Mouse (Mus musculus): Measurements from ENCODE around the gene Nckap5.
"Not testable (repeated sequence)": the region's sequence is repeated elsewhere in the genome, so short reads cannot be mapped to it uniquely, and the experiment has no call there.

The Nckap5 gene

DNA sequence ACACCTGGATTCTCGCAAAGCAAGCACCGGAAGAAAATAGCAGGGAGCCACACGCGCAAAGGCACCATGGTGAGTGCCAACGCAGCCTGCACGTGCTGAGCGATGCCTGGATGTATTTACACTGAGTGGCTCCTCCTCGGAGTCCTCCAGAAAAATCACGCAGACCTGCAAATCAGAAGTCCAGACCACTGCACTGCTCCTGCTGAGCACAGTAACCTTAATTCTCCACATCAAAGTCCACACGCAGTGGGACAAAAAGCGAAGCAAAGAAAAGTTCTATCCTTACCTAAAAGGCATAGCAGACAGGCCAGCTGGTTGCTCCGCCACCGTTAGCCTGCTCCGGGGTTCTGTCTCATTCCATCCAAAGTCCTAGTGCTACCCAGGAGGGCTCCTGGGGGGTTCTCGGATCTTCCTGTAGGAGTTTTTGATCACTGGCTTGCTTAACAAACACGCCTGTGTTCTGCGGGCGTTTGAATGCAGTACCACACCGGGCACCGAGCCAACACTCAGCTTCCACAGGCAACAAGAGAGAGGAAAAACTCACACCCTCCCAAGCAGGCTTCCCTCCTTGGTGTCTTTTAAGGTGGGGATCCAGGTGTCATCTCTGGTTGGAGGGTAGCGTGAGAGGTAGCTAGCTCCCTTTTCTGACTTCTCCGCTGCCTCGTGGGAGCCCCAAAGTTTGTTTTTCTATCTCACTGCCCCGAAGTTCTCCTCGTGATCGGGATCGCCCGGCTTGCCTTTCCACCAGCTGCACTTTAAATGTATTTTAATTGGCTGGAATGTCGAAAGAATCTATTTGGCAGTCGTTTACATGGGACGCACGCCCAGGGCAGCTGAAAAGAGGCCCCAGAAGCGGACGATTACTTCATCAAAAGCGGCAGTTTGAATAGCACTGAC lies at the start of gene Nckap5:
Gene Nckap5, minus strand, starts transcription at position 769 of the 897 bp plus-strand sequence.
- peak; percentile 32 for DNase-seq

DNA sequence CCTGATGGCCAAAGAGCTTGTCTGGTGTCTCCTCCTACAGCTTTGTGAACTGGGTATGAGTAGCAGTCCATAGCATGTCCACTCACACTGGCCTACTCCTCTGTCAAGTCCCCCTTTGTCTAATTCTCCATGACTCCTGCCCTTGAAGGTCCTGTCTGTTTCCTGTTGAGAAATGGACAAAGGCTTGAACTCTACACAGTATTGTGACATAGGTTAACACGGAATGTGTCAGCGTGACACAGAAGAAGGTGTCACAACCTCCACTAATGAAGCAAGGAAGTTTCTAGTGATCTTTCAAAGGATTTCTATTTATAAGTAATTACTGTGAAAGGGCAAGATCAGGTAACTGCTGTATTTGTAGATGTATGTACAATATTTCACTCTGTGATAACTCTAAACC lies 46.9 kb upstream of the Nckap5 start:
- DNase-seq = no peak

DNA sequence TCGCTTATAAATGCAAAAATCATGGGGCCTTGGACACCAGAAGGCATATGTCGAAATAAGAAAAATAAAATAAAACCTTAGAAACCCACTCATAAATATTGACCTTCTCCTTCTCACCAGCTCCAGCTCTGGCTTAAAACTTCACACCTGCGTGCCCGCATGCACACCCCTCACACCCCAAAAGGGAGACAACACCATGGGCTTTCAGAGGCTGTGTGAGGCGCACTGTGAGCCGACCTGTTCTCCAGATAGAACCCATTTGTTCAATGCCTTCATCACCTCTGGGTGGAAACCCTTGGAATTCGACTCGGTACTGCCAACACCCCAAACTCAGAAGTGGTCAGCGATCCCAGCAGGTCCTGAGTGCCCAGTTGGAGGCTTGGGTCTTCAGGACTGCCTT lies 37.8 kb upstream of the Nckap5 start:
- DNase-seq = no peak

DNA sequence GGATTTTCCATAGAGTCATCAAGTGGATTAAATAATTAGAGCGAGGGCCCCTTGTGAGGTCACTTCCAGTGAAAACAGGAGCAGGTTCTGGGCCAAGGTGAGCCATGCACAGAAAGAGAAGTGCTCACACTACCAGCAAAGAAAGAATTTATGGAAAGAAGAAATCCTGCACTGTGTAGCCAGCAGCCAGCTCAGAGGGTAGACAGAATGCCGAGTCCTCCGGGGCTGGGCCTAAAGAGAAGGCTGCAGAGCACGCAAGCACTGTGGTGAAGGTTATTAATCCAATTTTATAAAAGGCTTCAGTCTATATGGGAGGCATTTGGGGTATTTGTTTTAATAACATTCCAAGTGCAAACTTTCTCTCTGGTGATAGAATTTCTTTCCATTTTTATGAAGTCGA lies 37.3 kb upstream of the Nckap5 start:
- DNase-seq = no peak

DNA sequence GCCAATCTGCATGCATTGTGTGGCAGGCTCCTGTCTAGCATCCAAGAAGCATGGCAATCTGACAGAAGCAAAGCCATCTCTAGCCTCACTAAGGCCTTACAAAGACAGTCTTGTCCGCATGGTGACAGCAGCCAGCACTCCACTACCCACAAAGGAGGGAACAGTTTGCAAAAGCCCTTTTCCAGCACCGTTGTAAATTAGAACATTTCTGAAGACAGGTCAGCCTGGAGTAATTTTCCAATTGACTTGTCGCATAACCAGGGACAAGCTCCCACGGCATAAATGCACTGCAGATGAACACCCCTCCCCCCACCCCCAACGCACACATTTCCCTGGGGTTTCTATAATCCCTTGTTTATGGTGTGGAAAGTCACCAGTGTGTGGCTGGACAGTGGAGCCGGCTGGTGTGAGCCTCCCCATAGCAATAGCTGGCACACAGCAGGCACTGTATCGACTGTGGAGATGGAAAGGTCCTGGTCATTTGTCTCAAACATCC lies 35.0 kb upstream of the Nckap5 start:
- DNase-seq = peak; percentile 22

DNA sequence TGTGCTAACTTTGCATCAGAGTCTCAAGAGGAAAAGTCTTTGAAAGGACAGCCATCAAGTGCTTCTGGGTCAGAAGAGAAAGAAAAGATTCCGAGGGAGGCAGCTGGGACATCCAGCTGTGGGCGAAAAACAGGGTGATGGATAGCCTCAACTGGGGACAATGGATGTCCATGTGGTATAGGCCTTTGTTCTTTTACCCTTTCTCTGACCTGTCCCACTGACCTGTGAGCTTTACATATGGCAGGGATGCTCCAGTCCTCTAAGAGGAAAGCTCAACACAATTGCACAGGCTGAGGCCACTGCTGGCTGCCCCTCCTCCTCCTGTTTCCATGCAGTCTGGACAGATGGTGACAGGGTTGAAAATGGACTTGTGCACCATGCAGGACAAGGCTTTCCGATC lies 31.2 kb upstream of the Nckap5 start:
- no peak for DNase-seq

DNA sequence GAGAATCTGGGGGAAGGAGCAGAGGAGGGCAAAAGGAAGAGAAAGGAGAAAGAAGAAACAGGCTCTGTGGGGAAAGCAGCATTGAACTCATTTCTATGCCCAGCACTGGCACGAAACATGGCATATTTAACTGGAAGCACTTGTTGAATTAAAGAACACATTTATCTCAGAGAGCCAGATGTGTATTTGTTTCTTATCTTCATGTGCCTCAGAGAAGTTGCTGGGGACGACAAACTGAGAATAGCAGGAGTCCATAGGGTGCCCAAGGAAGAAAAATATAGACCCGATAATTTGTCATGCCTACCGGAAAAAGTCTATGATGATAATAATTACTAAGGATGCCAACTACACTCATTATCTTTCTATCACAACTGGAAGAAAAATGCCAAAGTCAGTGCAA lies 29.9 kb upstream of the Nckap5 start:
- DNase-seq = no peak

DNA sequence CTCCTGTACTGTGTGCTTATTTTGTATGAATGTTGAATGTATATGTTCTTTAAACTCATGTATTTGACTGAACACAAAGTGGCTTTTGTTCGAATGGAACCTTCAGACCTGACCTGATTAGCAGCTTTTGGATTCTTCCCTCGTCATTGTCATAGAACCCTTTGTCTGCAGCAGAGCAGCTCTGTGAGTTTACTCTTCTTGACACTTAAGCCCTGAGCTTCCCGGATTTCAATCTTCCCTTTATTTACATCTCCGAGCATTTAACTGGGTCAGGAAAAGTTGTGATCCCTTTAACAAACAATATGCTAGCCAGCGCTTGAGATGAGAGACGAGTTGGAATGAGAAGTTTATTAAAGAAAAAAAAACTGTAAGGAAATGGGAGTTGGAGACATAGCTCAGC lies 18.9 kb upstream of the Nckap5 start:
- DNase-seq = no peak

DNA sequence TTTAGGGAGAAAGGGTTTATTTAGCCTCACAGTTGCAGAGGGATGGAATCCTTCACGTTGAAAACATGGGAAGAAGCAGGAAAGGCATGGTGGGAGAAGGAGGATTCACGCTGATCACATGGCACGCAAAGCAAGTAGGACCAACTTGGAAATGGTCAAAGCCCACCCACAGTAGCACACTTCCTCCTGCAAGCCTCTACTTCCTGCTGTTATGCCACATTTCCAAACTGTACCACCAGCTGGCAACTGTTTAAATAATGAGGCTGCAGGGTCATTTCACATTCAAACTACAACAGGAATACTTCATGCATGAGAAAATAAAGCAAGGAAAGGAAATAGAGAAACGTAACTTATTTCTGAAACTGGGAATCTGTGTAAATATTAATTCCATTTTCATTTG lies 15.7 kb upstream of the Nckap5 start:
- no peak for DNase-seq

DNA sequence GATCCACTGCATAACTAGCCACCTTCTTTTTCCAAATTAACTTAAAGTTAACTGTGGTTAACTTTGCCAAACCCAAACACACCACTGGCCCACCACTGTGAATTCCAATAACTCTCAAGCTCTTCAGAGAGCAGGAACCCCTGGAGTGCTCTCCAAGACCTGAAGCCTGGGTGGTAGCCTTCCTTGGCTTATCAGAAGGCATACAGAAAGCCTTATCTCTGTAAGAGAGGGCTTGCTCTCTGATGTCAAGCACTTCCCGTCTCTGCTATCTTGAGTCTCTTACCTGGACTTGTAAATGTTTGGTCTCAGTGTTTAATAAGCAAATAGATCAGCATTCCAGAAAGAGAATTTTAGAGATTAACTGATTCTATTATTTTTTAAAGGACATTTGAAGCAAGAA lies 2.3 kb upstream of the Nckap5 start:
- DNase-seq = no peak

DNA sequence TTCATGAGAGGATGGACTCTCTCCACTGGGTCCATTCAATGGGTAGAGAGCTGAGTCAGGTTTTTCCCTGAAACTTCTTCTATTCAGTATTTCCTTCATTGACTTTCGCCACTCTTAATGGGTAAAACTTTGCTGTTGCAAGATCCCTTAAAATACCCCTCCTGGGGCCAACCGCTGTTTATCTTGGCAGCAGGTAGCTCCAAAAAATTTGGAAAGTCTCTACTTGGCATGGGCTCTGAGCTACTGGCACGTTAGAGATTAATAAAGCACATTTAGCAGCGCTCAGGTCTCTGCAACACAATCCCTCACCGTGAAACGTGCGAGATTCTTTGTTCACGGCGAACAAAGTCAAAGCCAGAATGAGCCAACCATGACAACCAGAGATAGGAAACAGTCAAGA lies 1.6 kb downstream of the Nckap5 start:
- no peak for DNase-seq

DNA sequence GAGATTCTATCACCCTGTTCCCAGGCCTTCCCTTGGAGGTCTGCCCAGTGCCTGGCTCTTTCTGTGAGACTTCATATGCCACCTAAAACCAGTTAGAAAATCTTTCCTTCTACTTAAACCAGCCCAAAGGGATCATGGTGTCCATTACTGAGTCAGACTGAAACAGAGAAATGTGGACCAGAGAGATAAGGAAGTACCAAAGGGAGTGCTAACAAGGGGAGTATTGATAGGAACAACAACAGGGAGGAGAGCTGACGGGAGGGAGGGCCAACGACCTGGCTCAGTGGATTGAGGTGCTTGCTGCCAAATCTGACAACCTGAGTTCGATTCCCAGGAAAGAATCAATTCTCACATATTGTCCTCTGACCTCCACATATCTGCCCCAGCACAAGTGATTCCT lies 5.8 kb downstream of the Nckap5 start:
- DNase-seq = no peak

DNA sequence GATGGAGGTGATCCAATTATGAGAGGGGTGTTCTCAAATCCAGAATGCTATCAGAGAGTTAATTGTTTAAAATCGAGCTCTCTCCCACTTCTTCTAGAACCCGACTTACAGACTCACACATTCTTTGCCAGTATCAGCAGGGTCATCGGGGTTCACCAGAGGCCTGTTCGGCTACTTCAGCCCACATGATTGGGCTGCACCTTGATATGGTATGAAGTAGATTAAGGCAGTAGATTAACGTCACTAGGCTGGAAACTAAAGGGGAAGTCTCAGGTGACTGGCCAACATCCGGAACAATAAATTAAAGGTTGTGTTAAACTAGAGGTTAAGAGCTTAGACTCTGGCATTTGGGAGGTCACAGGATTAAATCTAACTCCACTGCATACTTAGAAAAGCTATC lies 8.4 kb downstream of the Nckap5 start:
- DNase-seq = no peak

DNA sequence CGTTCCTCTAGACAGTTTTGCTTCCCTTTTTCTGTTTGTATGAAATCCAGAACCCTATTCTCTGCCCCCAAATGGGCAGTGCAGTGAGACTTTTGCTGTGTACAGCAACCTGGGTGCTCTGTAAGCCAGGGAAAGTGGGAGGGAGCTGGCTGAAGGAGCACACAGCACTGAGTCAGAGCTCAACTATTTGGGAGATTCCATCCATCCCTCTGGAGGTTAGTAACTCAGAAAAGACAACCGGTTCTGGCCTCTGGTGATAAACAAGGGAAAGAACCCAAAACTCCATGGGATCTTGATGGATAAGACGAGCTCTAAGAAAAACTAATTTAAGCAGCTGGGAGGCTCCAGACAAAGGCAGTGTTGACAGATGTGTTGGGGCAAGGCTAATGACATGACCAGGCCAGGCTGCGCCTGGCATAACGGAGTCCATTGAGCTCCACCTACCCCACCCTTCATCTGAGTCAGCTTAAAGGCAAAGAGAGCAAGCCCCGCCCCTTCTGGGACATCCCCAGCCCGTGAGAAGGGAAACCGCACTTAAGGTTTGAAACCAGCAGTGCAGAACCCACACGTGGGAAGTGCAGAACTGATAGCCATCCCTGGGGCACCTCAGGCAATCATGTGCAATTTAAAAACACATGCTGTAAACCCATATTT lies 13.1 kb downstream of the Nckap5 start:
- DNase-seq = no peak

DNA sequence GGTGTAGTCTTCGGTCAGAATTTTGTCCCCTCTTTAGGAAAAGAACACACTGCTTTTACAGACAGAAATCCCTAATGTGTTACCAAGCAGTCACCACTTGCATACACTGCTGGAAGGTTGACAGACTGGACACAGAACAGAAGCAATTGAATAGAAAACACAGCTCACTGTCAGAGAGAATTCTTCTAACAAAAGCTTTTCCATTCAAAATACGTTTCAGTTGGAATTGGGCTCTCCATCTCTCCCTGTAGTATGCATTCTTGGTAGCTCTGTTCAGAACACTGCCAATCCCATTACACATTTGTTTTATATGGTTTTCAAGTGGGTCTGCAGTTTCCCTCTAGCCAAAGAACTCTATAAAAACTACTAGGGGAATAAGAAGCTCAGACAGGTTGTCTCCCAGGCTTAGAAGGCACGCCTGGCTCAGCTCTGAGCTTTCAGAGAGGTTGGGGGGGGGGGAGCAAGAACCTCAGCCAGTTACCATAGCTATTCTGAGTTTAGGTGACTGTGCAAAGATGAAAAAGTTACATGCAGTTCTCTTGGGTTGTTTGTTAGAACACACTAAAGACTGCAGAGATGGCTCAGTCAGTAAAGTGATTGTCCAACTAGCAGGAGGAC lies 23.5 kb downstream of the Nckap5 start:
- no peak for DNase-seq

DNA sequence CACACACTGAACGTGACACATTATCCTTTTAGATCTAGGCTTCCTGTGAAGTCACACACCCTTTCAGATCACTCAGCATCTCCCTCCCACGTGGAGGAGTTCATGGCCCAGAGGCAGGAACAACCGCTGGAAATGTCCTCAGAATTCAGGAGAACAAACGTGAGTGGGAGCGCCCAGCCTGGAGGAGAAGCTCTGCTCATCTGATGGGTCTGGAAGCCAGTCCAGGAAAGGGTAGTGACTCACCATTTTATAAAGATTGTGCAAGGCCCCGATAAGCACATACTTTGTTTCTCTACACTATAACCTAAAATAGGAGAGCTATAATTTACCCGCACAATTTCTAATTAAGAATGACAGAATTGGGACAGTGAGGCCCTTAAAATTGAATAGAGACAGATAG lies 24.1 kb downstream of the Nckap5 start:
- DNase-seq = no peak

DNA sequence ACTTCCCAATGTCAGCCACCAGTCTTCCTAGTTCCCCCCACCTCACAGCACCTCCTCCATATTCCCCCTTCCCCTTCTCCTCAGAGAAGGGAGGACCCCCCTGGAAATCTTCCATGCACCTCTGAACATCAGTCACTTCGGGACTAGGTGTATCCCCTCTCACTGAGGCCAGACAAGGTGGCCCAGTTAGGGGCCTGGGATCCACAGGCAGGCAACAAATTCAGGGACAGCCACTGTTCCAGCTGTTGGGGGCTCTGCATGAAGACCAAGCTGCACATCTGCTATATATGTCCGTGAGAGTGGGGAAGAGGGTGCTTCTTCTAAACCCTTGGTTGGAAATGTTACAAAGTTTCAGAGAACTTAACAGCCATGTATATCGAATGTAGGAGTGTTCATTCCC lies 28.2 kb downstream of the Nckap5 start:
- no peak for DNase-seq

DNA sequence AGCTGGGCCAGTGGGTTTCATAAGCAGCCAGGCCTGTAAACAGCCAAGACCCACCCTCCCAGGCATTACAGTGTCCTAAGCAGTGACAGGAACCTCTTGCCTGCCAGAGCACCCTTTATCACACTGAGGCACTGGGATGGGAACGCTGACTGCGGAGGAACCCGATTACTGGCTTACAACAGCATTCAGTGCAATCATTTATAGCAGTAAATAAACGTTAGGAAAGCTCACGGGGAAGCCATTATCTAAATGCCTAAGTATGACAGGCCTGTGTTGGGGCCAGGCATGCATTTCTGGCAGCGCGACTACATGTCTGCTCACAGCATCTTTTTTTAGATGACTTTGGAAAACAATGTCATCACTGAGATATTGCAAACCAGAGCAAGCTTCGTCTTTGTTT lies 28.9 kb downstream of the Nckap5 start:
- no peak for DNase-seq

DNA sequence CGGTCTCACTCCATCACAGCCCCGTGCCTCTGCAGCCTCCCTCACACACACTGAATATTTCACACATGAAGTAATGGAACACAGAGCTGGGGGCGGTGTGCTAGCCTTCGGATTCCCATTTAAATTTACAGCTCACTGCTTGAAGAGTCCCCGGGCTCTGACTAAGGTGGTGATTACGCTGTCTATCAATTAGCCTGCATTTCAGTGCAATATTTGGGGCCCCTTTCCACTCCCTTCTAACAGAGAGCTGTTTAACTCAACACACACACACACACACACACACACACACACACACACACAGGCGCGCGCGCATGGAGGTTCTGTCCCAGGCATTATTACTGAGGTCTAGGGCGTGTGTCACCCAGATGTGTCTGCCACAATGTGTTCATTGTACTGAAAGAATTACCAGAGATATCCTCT lies 31.2 kb downstream of the Nckap5 start:
- no peak for DNase-seq

DNA sequence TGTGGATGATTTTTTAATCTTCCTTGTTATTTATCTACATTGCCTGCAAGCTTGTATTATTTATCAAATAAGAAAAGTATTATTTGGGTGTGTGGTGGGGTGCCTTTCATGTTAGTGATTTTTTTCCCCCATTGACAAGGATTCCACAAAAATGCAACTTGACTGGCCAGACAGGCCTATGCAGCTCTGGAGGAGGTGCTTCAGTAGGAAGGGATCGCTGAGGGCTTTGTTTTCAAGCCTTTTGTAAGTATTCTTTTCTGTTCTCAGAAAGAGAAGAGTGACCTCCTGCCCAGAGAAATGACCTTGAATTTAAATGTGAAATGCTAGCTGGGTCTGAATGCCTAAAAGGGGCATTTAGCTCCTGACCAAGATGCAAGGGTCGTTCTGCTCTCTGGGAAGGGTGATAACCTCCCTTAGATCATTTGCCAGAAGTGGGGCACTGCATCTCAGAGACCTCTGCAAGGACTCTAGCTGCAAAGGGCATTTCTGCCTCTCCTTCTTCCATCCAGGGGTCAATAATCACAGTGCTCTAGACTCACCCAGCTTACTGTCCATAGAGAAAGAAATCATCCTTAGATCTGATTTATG lies 50.2 kb downstream of the Nckap5 start:
- DNase-seq = not testable (repeated sequence)

DNA sequence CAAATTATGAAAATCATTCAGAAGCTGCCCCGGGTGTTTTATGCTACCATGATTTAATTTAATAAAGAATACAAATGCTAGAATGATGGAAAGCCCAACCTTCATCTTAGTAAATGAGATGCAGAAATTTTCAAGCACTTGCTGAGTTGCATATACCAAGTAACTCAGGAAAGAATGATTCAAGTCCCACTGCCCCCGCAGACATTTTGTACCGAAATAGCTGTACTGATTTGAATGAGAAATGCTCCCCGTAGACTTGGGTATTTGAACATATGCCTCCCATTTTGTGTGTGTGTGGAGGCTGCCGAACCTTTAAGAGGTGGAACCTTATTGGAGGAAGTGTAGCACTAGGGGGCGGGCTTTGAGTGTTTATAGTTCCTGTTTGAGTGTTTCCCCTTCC lies 56.7 kb downstream of the Nckap5 start:
- not testable (repeated sequence) for DNase-seq

DNA sequence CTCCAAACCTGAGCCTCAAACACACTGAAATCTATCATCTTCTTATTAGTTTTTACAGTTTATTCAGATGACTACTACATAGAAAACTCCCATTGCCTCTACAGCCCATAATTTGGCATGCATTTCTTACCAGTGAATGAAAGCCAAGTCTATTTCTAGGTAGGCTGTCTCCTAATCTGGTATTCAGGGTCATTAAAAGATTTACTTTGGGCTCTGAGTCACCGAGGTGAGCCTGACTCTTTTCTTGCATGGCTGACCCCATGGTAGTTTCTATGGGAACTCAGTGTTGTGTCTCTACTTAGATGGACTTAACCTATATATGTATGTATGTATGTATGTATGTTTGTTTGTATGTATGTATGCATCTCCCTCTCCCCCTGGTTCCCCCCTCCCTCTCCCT lies 63.6 kb downstream of the Nckap5 start:
- DNase-seq = no peak

DNA sequence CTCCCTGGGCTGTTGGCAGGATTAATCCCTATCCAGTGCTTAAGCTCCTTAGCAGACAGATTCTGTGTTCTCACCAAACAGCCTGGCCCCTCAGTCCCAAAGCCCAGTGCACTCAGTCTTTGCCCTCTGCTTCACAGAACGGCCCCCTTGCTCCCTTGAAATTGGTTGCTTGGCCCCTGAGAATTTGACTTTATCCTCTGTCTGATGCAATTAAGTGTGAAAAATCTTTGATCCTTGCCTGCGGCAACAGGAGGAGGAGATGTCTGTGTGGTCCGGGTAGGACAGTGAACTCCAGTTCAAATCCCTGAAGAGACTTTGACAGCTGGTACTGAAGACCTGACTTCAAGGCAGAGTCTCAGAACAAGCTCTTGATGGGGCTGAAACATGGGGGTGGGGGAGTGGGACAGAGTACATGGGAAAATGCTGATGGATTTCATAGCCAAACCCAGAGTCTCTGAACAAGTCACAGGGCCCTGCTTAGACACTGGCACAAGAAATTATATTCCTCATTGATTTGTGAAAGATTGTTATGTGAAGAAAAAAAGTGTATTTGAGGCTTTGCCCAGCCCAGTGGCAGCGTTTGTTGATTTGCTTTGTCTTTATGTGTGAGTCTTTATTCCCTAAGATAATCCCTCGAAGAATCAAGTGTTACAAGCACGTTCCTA lies 65.0 kb downstream of the Nckap5 start:
- no peak for DNase-seq

Data from cerebellum, adult 9-10 months (tissue).